Mouse (Mus musculus) left cerebral cortex, postnatal 10 days (tissue): ENCODE data around the gene Lysmd3. TPM values are rescaled to one million over a fixed set of nuclear protein-coding genes. Genes with fewer than 3 reads are reported as not detected.

Experiments
- DNase-seq, 2 experiments: peaks; one replicate each; pipeline ENCODE4 v3.0.0; 2021 to 2022; ENCODE audit warnings: low spot score in 2 of 2, mixed read lengths in 1 of 2; ENCODE audit errors: extremely low spot score in 1 of 2
- intact Hi-C: fragments of 180-260 bp; cut with DNase I; formaldehyde crosslinking; loops from one replicate; pipeline ENCODE4 v1.15.1; 2025
- total RNA-seq, 2 experiments: library from RNA; stranded (reverse); gene quantifications; 2 replicates each; pipeline ENCODE4 v1.2.3; 2021

The Lysmd3 gene
- total RNA-seq, 2 experiments from 2014 or later: 11.6 to 12.2 TPM

GRCm38 (mm10) chr13:81663566-81664330 is 6.3 kb downstream of the Lysmd3 start:
- intact Hi-C loops: no loop called here
- DNase-seq: no peak

- intact Hi-C loops: no loop called here
- no peak for DNase-seq
Observed at GRCm38 (mm10) chr13:81664331-81664698, 6.9 kb downstream of the Lysmd3 start.

GRCm38 (mm10) chr13:81667713-81668112 is 10.2 kb downstream of the Lysmd3 start:
- DNase-seq: no peak
- intact Hi-C loops: no loop called here

GRCm38 (mm10) chr13:81675333-81675732 is 17.9 kb downstream of the Lysmd3 start:
- intact Hi-C loops: no loop called here

GRCm38 (mm10) chr13:81683107-81683506 is 25.6 kb downstream of the Lysmd3 start:
- no peak for DNase-seq
- intact Hi-C loops: no loop called here

More at GRCm38 (mm10) chr13:81675333-81675732, 17.9 kb downstream of the Lysmd3 start:
- DNase-seq: no peak

GRCm38 (mm10) chr13:81684258-81684657 is 26.8 kb downstream of the Lysmd3 start:
- DNase-seq: no peak
- intact Hi-C loops: no loop called here

- DNase-seq: no peak
- intact Hi-C loops: no loop called here
Observed at GRCm38 (mm10) chr13:81684884-81685283, 27.4 kb downstream of the Lysmd3 start.

GRCm38 (mm10) chr13:81689587-81689986 is 32.1 kb downstream of the Lysmd3 start:
- no peak for DNase-seq
- intact Hi-C loops: no loop called here

- intact Hi-C loops: no loop called here
- DNase-seq: no peak
Observed at GRCm38 (mm10) chr13:81690477-81690876, 33.0 kb downstream of the Lysmd3 start.

GRCm38 (mm10) chr13:81691606-81692005 is 34.1 kb downstream of the Lysmd3 start:
- no peak for DNase-seq
- intact Hi-C loops: no loop called here

- DNase-seq: no peak
- intact Hi-C loops: no loop called here
Observed at GRCm38 (mm10) chr13:81694446-81694845, 37.0 kb downstream of the Lysmd3 start.

GRCm38 (mm10) chr13:81703148-81703547 is 45.7 kb downstream of the Lysmd3 start:
- intact Hi-C loops: no loop called here
- DNase-seq: no peak

GRCm38 (mm10) chr13:81703621-81704020 is 46.2 kb downstream of the Lysmd3 start:
- intact Hi-C loops: no loop called here
- no peak for DNase-seq

- DNase-seq: no peak
- intact Hi-C loops: no loop called here
Observed at GRCm38 (mm10) chr13:81706311-81706710, 48.8 kb downstream of the Lysmd3 start.

GRCm38 (mm10) chr13:81709805-81710204 is 52.3 kb downstream of the Lysmd3 start:
- no peak for DNase-seq
- intact Hi-C loops: no loop called here

GRCm38 (mm10) chr13:81710266-81710665 is 52.8 kb downstream of the Lysmd3 start:
- intact Hi-C loops: no loop called here
- no peak for DNase-seq

- DNase-seq: peak; percentile 90 to 97
- intact Hi-C loops: no loop called here
Observed at GRCm38 (mm10) chr13:81710775-81711545, 53.5 kb downstream of the Lysmd3 start, which contains the start of the genes Polr3g and Mblac2. Gene Polr3g (minus strand): TSS chr13:81711013. Gene Mblac2 (plus strand): TSS chr13:81711341.

GRCm38 (mm10) chr13:81711546-81712371 is 54.3 kb downstream of the Lysmd3 start:
- peak in 1 of 2 experiments; percentile 51 for DNase-seq
- intact Hi-C loops: no loop called here

GRCm38 (mm10) chr13:81713896-81714295 is 56.4 kb downstream of the Lysmd3 start:
- intact Hi-C loops: no loop called here
- DNase-seq: no peak
